Mouse (Mus musculus) heart, postnatal 36 days (tissue): Measurements from ENCODE around the gene Edc3. TPM values are rescaled to one million over a fixed set of nuclear protein-coding genes. Genes with fewer than 3 reads are reported as not detected.

Experiments
- DNase-seq, 2 experiments: peaks; one replicate each; pipeline ENCODE4 v3.0.0; 2021 to 2022
- intact Hi-C: fragments of 180-260 bp; cut with DNase I; formaldehyde crosslinking; loops from one replicate; pipeline ENCODE4 v1.15.1; 2025
- total RNA-seq, 2 experiments: library from RNA; stranded (reverse); gene quantifications; 2 replicates each; pipeline ENCODE4 v1.2.3; 2021

The Edc3 gene
- total RNA-seq, 2 experiments from 2014 or later = 5.0 to 5.2 TPM

- DNase-seq = no peak
- intact Hi-C loops = loop anchor here (5.0 kb wide), 1 partner anchor 208 kb away; no protein-coding TSS in a partner anchor
Observed at GRCm38 (mm10) chr9:57789733-57790132, 81.4 kb downstream of the Edc3 start.

- intact Hi-C loops = loop anchor here (5.0 kb wide), 1 partner anchor 35 kb away; no protein-coding TSS in a partner anchor
- DNase-seq = no peak
Observed at GRCm38 (mm10) chr9:57797456-57797855, 89.1 kb downstream of the Edc3 start.

GRCm38 (mm10) chr9:57798725-57799253, 90.4 kb downstream of the Edc3 start:
- DNase-seq = peak; percentile 20 to 30
- intact Hi-C loops = loop anchor here (5.0 kb wide), 1 partner anchor 34 kb away; no protein-coding TSS in a partner anchor

- intact Hi-C loops = no loop called here
Observed at GRCm38 (mm10) chr9:57800325-57800975, 92.1 kb downstream of the Edc3 start.

More at GRCm38 (mm10) chr9:57800325-57800975, 92.1 kb downstream of the Edc3 start:
- DNase-seq = no peak

Other genes starting within 250 kb of the Edc3 start
- gene Scamp5, start 240.5 kb upstream of the Edc3 start, total RNA-seq = 1 to 10 TPM; 5.4 to 6.4 TPM
- 1 to 10 TPM; 1.0 to 2.1 TPM for gene Rpp25, start 204.5 kb upstream of the Edc3 start, total RNA-seq
- gene Cox5a, start 187.3 kb upstream of the Edc3 start, total RNA-seq = 1,000 to 10,000 TPM; 2,624 to 2,673 TPM
- gene Fam219b, start 171.0 kb upstream of the Edc3 start, total RNA-seq = 1 to 10 TPM; 7.2 to 8.3 TPM
- gene Mpi, start 155.8 kb upstream of the Edc3 start, total RNA-seq = 100 to 1,000 TPM; 129 to 161 TPM
- gene Scamp2, start 147.6 kb upstream of the Edc3 start, total RNA-seq = 10 to 100 TPM; 25.8 to 29.4 TPM
- 1 to 10 TPM; 7.1 to 8.2 TPM for gene Ulk3, start 119.1 kb upstream of the Edc3 start, total RNA-seq
- gene Cplx3, start 102.3 kb upstream of the Edc3 start, total RNA-seq = not detected
- gene Lman1l, start 87.8 kb upstream of the Edc3 start, total RNA-seq = not detected
- 10 to 100 TPM; 26.2 to 28.5 TPM for gene Csk, start 54.9 kb upstream of the Edc3 start, total RNA-seq
- not detected for gene Cyp1a2, start 24.8 kb upstream of the Edc3 start, total RNA-seq
- gene Cyp1a1, start 20.6 kb upstream of the Edc3 start, total RNA-seq = not detected
- gene Clk3, start 57.3 kb downstream of the Edc3 start, total RNA-seq = 10 to 100 TPM; 29.4 to 39.8 TPM
- 1 to 10 TPM; 3.6 to 4.1 TPM for gene Arid3b, start 128.3 kb downstream of the Edc3 start, total RNA-seq
- gene Ubl7, start 202.4 kb downstream of the Edc3 start, total RNA-seq = 10 to 100 TPM; 78.9 to 82.4 TPM
- gene Sema7a, start 231.6 kb downstream of the Edc3 start, total RNA-seq = 10 to 100 TPM; 20.0 to 20.8 TPM